Mouse (Mus musculus) hindbrain, embryonic 12.5 days (tissue): ENCODE results near the gene Plch2. TPM values are rescaled to one million over a fixed set of nuclear protein-coding genes. Genes with fewer than 3 reads are reported as not detected.

Source experiments
- ATAC-seq: fragments of 200-750 bp; cut with Nextera tagmentation; 2 replicates; pipeline ENCODE4 v1.8.0; 2017; ENCODE audit warnings: moderate TSS enrichment; ENCODE audit not compliant: low FRiP score
- H3K27ac ChIP-seq: fragments of 300-500 bp; sonication (generic); 2 replicates; pipeline ENCODE4 v1.5.1; 2016; ENCODE audit warnings: mild to moderate bottlenecking
- H3K27me3 ChIP-seq: fragments of 300-500 bp; sonication (generic); 2 replicates; pipeline ENCODE4 v1.6.1; 2016; ENCODE audit warnings: mild to moderate bottlenecking
- H3K36me3 ChIP-seq: fragments of 300-500 bp; sonication (generic); 2 replicates; pipeline ENCODE4 v1.6.1; 2016; ENCODE audit warnings: mild to moderate bottlenecking
- H3K4me1 ChIP-seq: fragments of 300-500 bp; sonication (generic); 2 replicates; pipeline ENCODE4 v1.6.1; 2016
- H3K4me2 ChIP-seq: fragments of 300-500 bp; sonication (generic); replicated peaks from 2 replicates; pipeline ENCODE4 v1.6.1; 2016; ENCODE audit warnings: mild to moderate bottlenecking
- H3K4me3 ChIP-seq: fragments of 300-500 bp; sonication (generic); 2 replicates; pipeline ENCODE4 v1.5.1; 2016; ENCODE audit warnings: mild to moderate bottlenecking
- H3K9ac ChIP-seq: fragments of 300-500 bp; sonication (generic); 2 replicates; pipeline ENCODE4 v1.6.1; 2016; ENCODE audit warnings: mild to moderate bottlenecking, moderate library complexity
- H3K9me3 ChIP-seq: fragments of 300-500 bp; sonication (generic); replicated peaks from 2 replicates; pipeline ENCODE4 v1.6.1; 2016; ENCODE audit warnings: mild to moderate bottlenecking
- WGBS: fragments of 180-500 bp; shearing (Covaris S2); methylation state at CpG from one replicate; pipeline ENCODE4 v1.1.7; 2016; 5-methylcytosine and 5-hydroxymethylcytosine counted together
- polyA plus RNA-seq: library from polyadenylated mRNA; unstranded; fragments of >200 nt; fragmentation: Nextera tagmentation; extraction: Ambion mirVana; gene quantifications from 2 replicates; pipeline ENCODE4 v1.2.1, GENCODE M21; 2016

Plch2 gene
- polyA plus RNA-seq, 1 experiment from 2014 or later = 5.5 TPM

GRCm38 (mm10) chr4:154981076-154981475 lies 75.5 kb downstream of the Plch2 start:
- H3K36me3 ChIP-seq = peaks cover 54% of the 10 kb centered on the region
- WGBS = 88% methylated on average over 6 of the region's 6 CpGs
- no peak overlapping the region for H3K4me2 ChIP-seq
- H3K9me3 ChIP-seq = no peaks in the 10 kb centered on the region
- H3K4me1 ChIP-seq = peaks cover 18% of the 10 kb centered on the region
- peaks cover 18% of the 10 kb centered on the region; the same call in 1 of the 2 replicates for H3K27me3 ChIP-seq
- H3K9ac ChIP-seq = no peak overlapping the region
- no peak overlapping the region for H3K27ac ChIP-seq
- no peak for ATAC-seq
- H3K4me3 ChIP-seq = no peak overlapping the region

GRCm38 (mm10) chr4:154980110-154980509 lies 76.5 kb downstream of the Plch2 start:
- Histone ChIP-seq H3K4me3 (no peak overlapping the region), H3K4me1 (peaks cover 12% of the 10 kb centered on the region), H3K27me3 (peaks cover 18% of the 10 kb centered on the region; the same call in 1 of the 2 replicates), H3K9me3 (no peaks in the 10 kb centered on the region), H3K4me2 (no peak overlapping the region), H3K9ac (no peak overlapping the region), H3K36me3 (peaks cover 64% of the 10 kb centered on the region), H3K27ac (no peak overlapping the region)
- ATAC-seq = no peak
- 87% methylated on average over 4 of the region's 4 CpGs for WGBS

GRCm38 (mm10) chr4:154974163-154974611 lies 82.4 kb downstream of the Plch2 start:
- no peak overlapping the region for H3K9ac ChIP-seq
- no peaks in the 10 kb centered on the region for H3K27me3 ChIP-seq
- no peaks in the 10 kb centered on the region for H3K9me3 ChIP-seq
- H3K27ac ChIP-seq = no peak overlapping the region
- H3K4me3 ChIP-seq = no peak overlapping the region
- WGBS = 89% methylated on average over 11 of the region's 11 CpGs
- H3K4me2 ChIP-seq = no peak overlapping the region
- no peak for ATAC-seq
- H3K36me3 ChIP-seq = peaks cover 99% of the 10 kb centered on the region
- no peaks in the 10 kb centered on the region for H3K4me1 ChIP-seq

- no peak overlapping the region for H3K4me2 ChIP-seq
- no peak for ATAC-seq
- no peaks in the 10 kb centered on the region for H3K4me1 ChIP-seq
- no peak overlapping the region for H3K27ac ChIP-seq
- no peaks in the 10 kb centered on the region for H3K27me3 ChIP-seq
- 95% methylated on average over 12 of the region's 12 CpGs for WGBS
- no peak overlapping the region for H3K9ac ChIP-seq
- no peak overlapping the region for H3K4me3 ChIP-seq
- H3K36me3 ChIP-seq = peaks cover 87% of the 10 kb centered on the region
- no peaks in the 10 kb centered on the region for H3K9me3 ChIP-seq
Observed at GRCm38 (mm10) chr4:154972546-154972945, 84.0 kb downstream of the Plch2 start.

- no peak for ATAC-seq
- Histone ChIP-seq H3K4me2 (no peak overlapping the region), H3K4me3 (no peak overlapping the region), H3K9ac (no peak overlapping the region), H3K27me3 (peaks cover 11% of the 10 kb centered on the region; the same call in 1 of the 2 replicates), H3K36me3 (peaks cover 34% of the 10 kb centered on the region), H3K9me3 (no peaks in the 10 kb centered on the region), H3K4me1 (peaks cover 36% of the 10 kb centered on the region), H3K27ac (no peak overlapping the region)
- WGBS = 53% methylated on average over 5 of the region's 5 CpGs
Observed at GRCm38 (mm10) chr4:154967173-154967572, 89.4 kb downstream of the Plch2 start.

- 0 out of 2 replicates have a peak overlapping the region, but pooled peaks have one; percentile 79 for H3K4me3 ChIP-seq
- 80% methylated on average over 3 of the region's 3 CpGs for WGBS
- ATAC-seq = no peak
- no peak overlapping the region for H3K27ac ChIP-seq
- H3K4me1 ChIP-seq = peaks cover 49% of the 10 kb centered on the region
- H3K9ac ChIP-seq = no peak overlapping the region
- H3K36me3 ChIP-seq = peaks cover 21% of the 10 kb centered on the region
- peaks cover 22% of the 10 kb centered on the region for H3K27me3 ChIP-seq
- H3K4me2 ChIP-seq = peak overlapping the region; percentile 85
- H3K9me3 ChIP-seq = no peaks in the 10 kb centered on the region
Observed at GRCm38 (mm10) chr4:154965856-154966255, 90.7 kb downstream of the Plch2 start.

GRCm38 (mm10) chr4:154964581-154965235 lies 91.9 kb downstream of the Plch2 start:
- H3K4me2 ChIP-seq = peak overlapping the region; percentile 85
- whole genome bisulfite sequencing = under 1% methylated on average over 36 of the region's 36 CpGs
- H3K27ac ChIP-seq = peak overlapping the region; percentile 97
- H3K27me3 ChIP-seq = peaks cover 31% of the 10 kb centered on the region
- H3K36me3 ChIP-seq = peaks cover 9% of the 10 kb centered on the region
- peak overlapping the region; percentile 92 for H3K9ac ChIP-seq
- H3K4me1 ChIP-seq = peaks cover 60% of the 10 kb centered on the region
- peak overlapping the region; percentile 79 for H3K4me3 ChIP-seq
- ATAC-seq = no peak
- H3K9me3 ChIP-seq = no peaks in the 10 kb centered on the region

GRCm38 (mm10) chr4:154963901-154964580 lies 92.5 kb downstream of the Plch2 start, which contains the start of gene Pank4:
Gene Pank4, plus strand, starts transcription at chr4:154964123.
- ATAC-seq = peak; percentile 86
- Histone ChIP-seq H3K36me3 (peaks cover 3% of the 10 kb centered on the region; the same call in 1 of the 2 replicates), H3K27ac (peak within 1 kb of the TSS; percentile 97), H3K9ac (peak within 1 kb of the TSS; percentile 92), H3K4me3 (peak within 1 kb of the TSS; percentile 79), H3K9me3 (no peaks in the 10 kb centered on the region), H3K4me1 (peaks cover 67% of the 10 kb centered on the region), H3K27me3 (peaks cover 38% of the 10 kb centered on the region), H3K4me2 (peak within 1 kb of the TSS; percentile 85)
- WGBS = under 1% methylated on average over 64 of the region's 66 CpGs

GRCm38 (mm10) chr4:154963190-154963836 lies 93.3 kb downstream of the Plch2 start:
- peak; percentile 1; the same call in 1 of the 2 replicates for ATAC-seq
- 10% methylated on average over 11 of the region's 11 CpGs for WGBS
- H3K27ac ChIP-seq = peak overlapping the region; percentile 97
- peak overlapping the region; percentile 85 for H3K4me2 ChIP-seq
- H3K4me1 ChIP-seq = peaks cover 74% of the 10 kb centered on the region
- H3K9me3 ChIP-seq = no peaks in the 10 kb centered on the region
- H3K36me3 ChIP-seq = no peaks in the 10 kb centered on the region
- peak overlapping the region; percentile 92 for H3K9ac ChIP-seq
- peak overlapping the region; percentile 79 for H3K4me3 ChIP-seq
- peaks cover 45% of the 10 kb centered on the region for H3K27me3 ChIP-seq

- 38% methylated on average over 7 of the region's 7 CpGs for WGBS
- ATAC-seq = no peak
- Histone ChIP-seq H3K9me3 (no peaks in the 10 kb centered on the region), H3K4me1 (peaks cover 81% of the 10 kb centered on the region), H3K27me3 (peaks cover 47% of the 10 kb centered on the region), H3K9ac (peak overlapping the region; percentile 92), H3K27ac (peak overlapping the region; percentile 97), H3K36me3 (no peaks in the 10 kb centered on the region), H3K4me2 (peak overlapping the region; percentile 85), H3K4me3 (peak overlapping the region; percentile 79)
Observed at GRCm38 (mm10) chr4:154962683-154963082, 93.9 kb downstream of the Plch2 start.

- H3K4me2 ChIP-seq = peak overlapping the region; percentile 85
- no peaks in the 10 kb centered on the region for H3K9me3 ChIP-seq
- peak overlapping the region; percentile 97 for H3K27ac ChIP-seq
- peaks cover 88% of the 10 kb centered on the region for H3K4me1 ChIP-seq
- 7% methylated on average over 13 of the region's 13 CpGs for WGBS
- no peak for ATAC-seq
- no peaks in the 10 kb centered on the region for H3K36me3 ChIP-seq
- H3K9ac ChIP-seq = peak overlapping the region; percentile 92
- peaks cover 52% of the 10 kb centered on the region for H3K27me3 ChIP-seq
- H3K4me3 ChIP-seq = peak overlapping the region; percentile 79
Observed at GRCm38 (mm10) chr4:154961911-154962310, 94.7 kb downstream of the Plch2 start.

GRCm38 (mm10) chr4:154961226-154961738 lies 95.3 kb downstream of the Plch2 start:
- no peak for ATAC-seq
- Histone ChIP-seq H3K9ac (peak overlapping the region; percentile 92), H3K9me3 (no peaks in the 10 kb centered on the region), H3K4me2 (peak overlapping the region; percentile 85), H3K27me3 (peaks cover 55% of the 10 kb centered on the region), H3K36me3 (no peaks in the 10 kb centered on the region), H3K4me3 (peak overlapping the region; percentile 79), H3K4me1 (peaks cover 88% of the 10 kb centered on the region), H3K27ac (peak overlapping the region; percentile 97)
- WGBS = 1% methylated on average over 45 of the region's 47 CpGs
